Mouse (Mus musculus) pancreas, adult 10 weeks (tissue): ENCODE results near the gene Six4. TPM values are rescaled to one million over a fixed set of nuclear protein-coding genes. Genes with fewer than 3 reads are reported as not detected.

ENCODE experiments used
- polyA plus RNA-seq: library from polyadenylated mRNA; stranded (reverse); fragments of 350-450 nt; fragmentation: Illumina TruSeq; extraction: RNeasy Lipid Tissue Mini Kit (QIAGEN cat#74804); gene quantifications from one replicate; pipeline ENCODE4 v1.2.3, GENCODE M21; 2015; ENCODE audit warnings: low read depth, low replicate concordance; ENCODE audit not compliant: insufficient read depth

Six4 gene
- polyA plus RNA-seq, result 1.2 TPM

GRCm38 (mm10) chr12:73113196-73113595 lies at the start of gene Six4:
Gene Six4 (minus strand): TSS chr12:73113456.

GRCm38 (mm10) chr12:73123093-73124041 lies 10.1 kb upstream of the Six4 start, which contains the start of gene Mnat1:
Gene Mnat1 (plus strand): TSS chr12:73123717.

GRCm38 (mm10) chr12:73053668-73054241 lies 59.5 kb downstream of the Six4 start, which contains the start of gene Six1:
Gene Six1 (minus strand): TSS chr12:73053887.

Other genes starting within 250 kb of the Six4 start
- gene Six6, start 173.6 kb downstream of the Six4 start, polyA plus RNA-seq, result not detected
- gene 4930447C04Rik, start 172.7 kb downstream of the Six4 start, polyA plus RNA-seq, result not detected
- gene Six1, start 59.6 kb downstream of the Six4 start, polyA plus RNA-seq, result not detected
- 6.3 TPM for gene Mnat1, start 10.3 kb upstream of the Six4 start, polyA plus RNA-seq
- gene Trmt5, start 173.3 kb upstream of the Six4 start, polyA plus RNA-seq, result 4.1 TPM
- 4.9 TPM for gene Slc38a6, start 173.3 kb upstream of the Six4 start, polyA plus RNA-seq